Mouse (Mus musculus): ENCODE results near the gene Mpig6b.

- TF ChIP-seq POLR2A (IDR thresholded peaks at IDR 0.05; ENCODE audit: borderline replicate concordance, extremely low read depth, insufficient read depth, insufficient read length, poor library complexity, severe bottlenecking): no peak
- TF ChIP-seq CTCF (IDR thresholded peaks at IDR 0.05; ENCODE audit: borderline replicate concordance, extremely low read depth, insufficient read depth, insufficient read length): no peak
Observed at GRCm38 (mm10) chr17:35096597-35096996, 30.6 kb upstream of the Mpig6b start.

Measured in brain, embryonic 14.5 days (tissue).